Mouse (Mus musculus): Measurements from ENCODE around the gene Mrnip. TPM values are rescaled to one million over a fixed set of nuclear protein-coding genes. Genes with fewer than 3 reads are reported as not detected.
"Not testable (repeated sequence)": the region's sequence is repeated elsewhere in the genome, so short reads cannot be mapped to it uniquely, and the experiment has no call there.

The Mrnip gene
- 10.5 and 13.0 TPM in 2 replicates for polyA plus RNA-seq (2015; fragmentation: Nextera tagmentation; extraction: Ambion mirVana)

DNA sequence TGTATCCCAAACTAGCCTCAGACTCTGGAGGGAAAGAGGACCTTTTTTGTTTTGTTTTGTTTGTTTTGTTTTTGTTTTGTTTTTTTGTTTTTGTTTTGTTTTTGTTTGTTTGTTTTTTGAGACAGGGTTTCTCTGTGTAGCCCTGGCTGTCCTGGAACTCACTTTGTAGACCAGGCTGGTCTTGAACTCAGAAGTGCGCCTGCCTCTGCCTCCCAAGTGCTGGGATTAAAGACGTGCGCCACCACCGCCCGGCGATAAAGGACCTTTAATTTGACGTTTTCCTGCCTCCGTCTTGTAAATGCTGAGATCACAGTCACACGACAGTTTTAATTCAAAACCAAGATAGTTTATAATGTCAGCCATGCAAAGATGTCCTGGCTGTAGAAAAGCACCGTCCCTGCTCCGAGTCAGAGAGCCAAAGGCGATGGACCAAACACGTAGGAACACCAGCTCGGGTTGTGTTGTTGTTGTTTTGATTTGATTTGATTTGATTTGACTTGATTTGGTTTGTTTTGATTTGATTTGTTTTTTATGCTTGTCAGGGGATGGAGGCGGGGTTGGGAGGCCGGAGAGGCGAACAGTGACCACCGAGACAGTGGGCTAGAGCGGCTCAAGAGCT is at the start of gene Mrnip:
Gene Mrnip (plus strand): TSS at position 334 of the 619 bp plus-strand sequence.
- Histone ChIP-seq H3K9ac (peak within 1 kb of the TSS; percentile 78), H3K27ac (peak within 1 kb of the TSS; percentile 54), H3K4me3 (replicated peaks) (peak within 1 kb of the TSS; percentile 71), H3K4me2 (peak within 1 kb of the TSS; percentile 84)
- ATAC-seq (ENCODE audit: insufficient read depth, low FRiP score, low read depth): 0 out of 2 replicates have a peak, but pooled peaks have one; percentile 0
- not testable (repeated sequence) for H3K27me3 ChIP-seq (replicated peaks); H3K36me3 ChIP-seq; H3K4me1 ChIP-seq; H3K9me3 ChIP-seq
- 6% methylated on average over 19 of the region's 19 CpGs for WGBS

DNA sequence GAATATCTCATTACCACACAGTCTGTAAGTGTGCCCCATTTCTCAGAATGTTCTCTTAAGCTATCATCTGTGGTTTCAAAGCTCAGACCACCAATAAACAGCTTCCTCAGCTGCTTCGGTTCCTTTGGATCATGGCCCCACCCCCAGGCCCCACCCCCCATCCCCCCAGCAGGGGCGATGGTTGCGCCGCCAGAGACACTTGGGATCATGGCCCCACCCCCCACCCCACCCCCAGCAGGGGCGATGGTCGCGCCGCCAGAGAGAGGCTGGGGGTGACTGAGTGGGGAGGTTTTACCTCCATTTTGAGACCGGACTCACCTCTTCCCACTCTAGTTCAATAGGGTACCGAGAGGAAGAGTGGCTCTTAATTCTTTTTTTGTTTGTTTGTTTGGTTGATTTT is 46.5 kb upstream of the Mrnip start:
- WGBS: 3% methylated on average over 10 of the region's 10 CpGs

DNA sequence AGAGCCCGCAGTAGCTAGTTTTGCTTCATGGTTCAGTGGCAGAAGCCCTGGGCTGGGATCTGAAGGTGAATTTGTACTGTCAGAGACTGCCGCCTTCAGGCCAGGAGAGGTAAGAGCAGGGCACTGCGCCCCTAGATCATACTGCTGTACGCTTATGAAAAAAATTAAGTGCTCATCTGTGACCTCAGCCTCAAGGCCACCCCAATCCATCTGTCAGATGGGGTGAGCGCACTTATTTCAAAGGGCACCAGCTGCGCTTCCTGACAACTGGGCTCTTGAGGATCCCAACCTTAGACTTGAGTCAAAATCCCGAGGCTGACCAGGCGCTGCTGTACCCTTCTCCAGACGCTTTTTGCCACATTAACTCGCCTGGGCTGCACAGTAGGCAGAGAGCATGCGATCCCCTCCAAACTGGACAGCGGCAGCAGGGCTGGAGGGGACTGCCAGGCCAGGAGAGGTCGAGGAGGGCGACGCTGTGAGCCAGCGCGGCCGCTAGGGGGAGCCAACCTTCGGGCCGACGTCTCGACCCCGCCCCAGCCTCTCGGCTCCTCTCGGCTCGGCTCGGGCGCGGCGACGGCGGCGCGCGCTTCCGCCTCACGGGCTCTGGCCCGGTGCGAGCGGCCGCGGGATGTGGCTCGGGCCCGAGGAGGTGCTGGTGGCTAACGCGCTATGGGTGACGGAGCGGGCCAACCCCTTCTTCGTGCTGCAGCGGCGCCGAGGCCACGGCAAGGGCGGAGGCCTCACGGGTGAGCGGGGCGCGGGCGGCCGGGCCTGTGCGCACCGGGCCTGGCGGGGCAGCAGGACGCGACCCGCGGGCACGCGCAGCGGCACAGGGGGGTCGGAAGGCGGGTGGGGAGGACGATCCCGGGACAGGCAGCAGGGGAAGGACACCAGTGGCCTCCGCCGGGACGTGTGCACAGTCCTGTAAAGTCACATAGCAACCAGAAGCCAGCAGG is 43.2 kb upstream of the Mrnip start, which contains the start of gene Tbc1d9b:
Gene Tbc1d9b (plus strand): TSS at position 586 of the 956 bp plus-strand sequence.
- ATAC-seq (ENCODE audit: insufficient read depth, low FRiP score, low read depth): peak; percentile 90
- Histone ChIP-seq H3K4me1 (peaks cover 15% of the 10 kb centered on the region), H3K4me3 (replicated peaks) (peak within 1 kb of the TSS; percentile 88), H3K36me3 (peaks cover 3% of the 10 kb centered on the region; the same call in 1 of the 2 replicates), H3K9ac (peak within 1 kb of the TSS; percentile 99), H3K9me3 (no peaks in the 10 kb centered on the region), H3K4me2 (peak within 1 kb of the TSS; percentile 95), H3K27me3 (replicated peaks) (no peaks in the 10 kb centered on the region), H3K27ac (peak within 1 kb of the TSS; percentile 84)
- under 1% methylated on average over 71 of the region's 77 CpGs for WGBS

More for the DNA sequence above, 46.5 kb upstream of the Mrnip start:
- no peak for ATAC-seq (ENCODE audit: insufficient read depth, low FRiP score, low read depth)
- H3K4me2 ChIP-seq: peak overlapping the region; percentile 41
- H3K27ac ChIP-seq: no peak overlapping the region
- no peak overlapping the region for H3K4me3 ChIP-seq (replicated peaks)
- peaks cover 15% of the 10 kb centered on the region for H3K4me1 ChIP-seq
- H3K36me3 ChIP-seq: no peaks in the 10 kb centered on the region
- no peak overlapping the region for H3K9ac ChIP-seq
- H3K9me3 ChIP-seq: no peaks in the 10 kb centered on the region
- H3K27me3 ChIP-seq (replicated peaks): no peaks in the 10 kb centered on the region

DNA sequence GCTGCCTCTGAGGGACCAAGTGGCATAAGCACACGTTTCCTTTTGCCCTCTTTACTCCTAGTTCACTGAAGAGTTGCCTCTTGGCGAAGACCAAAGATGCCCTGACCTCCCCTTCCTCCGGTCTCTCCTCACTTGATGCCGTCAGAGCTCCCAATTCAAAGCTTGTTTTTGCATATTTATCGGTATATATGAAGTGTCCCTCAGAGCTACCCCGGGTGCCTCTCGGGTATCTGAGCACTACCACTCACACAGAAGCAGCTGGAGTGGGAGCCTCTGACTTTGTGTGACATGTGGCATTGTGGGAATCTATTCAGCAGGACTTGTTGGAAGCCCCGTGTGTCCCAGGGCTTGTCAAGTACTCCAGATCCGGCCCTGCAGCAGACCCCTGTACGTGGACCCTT is 42.4 kb upstream of the Mrnip start:
- Histone ChIP-seq H3K4me3 (replicated peaks) (peak overlapping the region; percentile 88), H3K9me3 (no peaks in the 10 kb centered on the region), H3K27ac (peak overlapping the region; percentile 84), H3K27me3 (replicated peaks) (no peaks in the 10 kb centered on the region), H3K4me2 (peak overlapping the region; percentile 95), H3K4me1 (peaks cover 15% of the 10 kb centered on the region), H3K36me3 (peaks cover 7% of the 10 kb centered on the region), H3K9ac (peak overlapping the region; percentile 99)
- no peak; the same call in 1 of the 2 replicates for ATAC-seq (ENCODE audit: insufficient read depth, low FRiP score, low read depth)
- WGBS: 10% methylated on average over 10 of the region's 10 CpGs

DNA sequence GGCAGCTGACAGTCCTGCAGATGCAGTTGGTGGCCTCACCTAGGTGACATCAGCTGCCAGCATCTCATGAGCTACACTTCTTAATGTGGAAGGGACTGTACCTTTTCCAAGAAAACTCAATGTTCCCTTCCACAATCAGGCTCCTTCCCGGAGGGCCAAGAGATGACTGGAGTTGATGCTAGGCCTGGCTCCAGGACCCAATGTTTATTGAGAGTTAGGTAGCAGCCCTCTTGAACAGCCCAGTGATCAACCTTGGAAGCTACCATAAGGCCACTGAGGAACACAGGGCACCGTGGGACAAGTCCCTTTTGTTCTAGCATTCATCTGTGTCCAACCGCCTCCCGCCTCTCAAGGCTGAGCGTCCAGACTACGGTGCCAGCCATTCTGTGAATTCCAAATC is 42.0 kb upstream of the Mrnip start:
- Histone ChIP-seq H3K27ac (0 out of 2 replicates have a peak overlapping the region, but pooled peaks have one; percentile 84), H3K4me2 (peak overlapping the region; percentile 95), H3K4me1 (peaks cover 15% of the 10 kb centered on the region), H3K9me3 (no peaks in the 10 kb centered on the region), H3K4me3 (replicated peaks) (peak overlapping the region; percentile 88), H3K36me3 (peaks cover 11% of the 10 kb centered on the region), H3K9ac (peak overlapping the region; percentile 99; the same call in 1 of the 2 replicates), H3K27me3 (replicated peaks) (no peaks in the 10 kb centered on the region)
- WGBS: 87% methylated on average over 6 of the region's 6 CpGs
- no peak for ATAC-seq (ENCODE audit: insufficient read depth, low FRiP score, low read depth)

DNA sequence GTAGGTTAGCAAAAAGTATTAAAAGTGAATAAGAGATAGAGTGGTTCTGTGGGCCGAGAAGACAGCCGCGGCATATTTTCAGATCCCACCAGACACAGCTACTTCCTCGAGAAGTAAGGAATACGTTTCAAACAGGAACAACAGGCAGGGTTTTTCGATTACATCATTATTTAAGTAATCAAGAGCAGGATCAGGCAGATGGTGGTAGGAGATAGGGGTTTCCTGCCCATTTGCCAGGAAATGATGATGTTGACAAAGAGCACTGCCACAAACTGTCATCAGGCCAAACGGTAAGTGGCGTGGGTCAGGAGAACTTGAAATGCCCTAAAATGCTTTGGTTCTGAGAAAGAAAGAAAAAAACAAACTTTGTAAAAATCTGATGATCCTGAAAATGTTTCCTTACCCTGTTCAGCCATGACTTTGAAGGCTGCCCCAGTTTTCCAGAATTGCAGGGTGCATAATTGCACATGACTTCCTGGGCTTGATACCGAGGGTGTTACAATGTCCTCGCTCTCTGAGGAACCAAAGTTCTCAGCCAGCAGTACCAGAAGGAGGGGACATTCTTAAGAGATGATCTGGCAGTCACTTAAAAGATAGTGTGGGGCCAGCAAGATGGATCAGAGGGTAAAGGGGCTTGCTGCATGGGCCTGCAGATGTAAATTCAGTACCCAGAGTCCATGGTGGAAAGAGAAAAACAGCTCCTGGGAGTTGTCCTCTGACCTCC is 39.9 kb upstream of the Mrnip start:
- Histone ChIP-seq H3K27ac (no peak overlapping the region), H3K4me1 (peaks cover 13% of the 10 kb centered on the region; the same call in 1 of the 2 replicates), H3K36me3 (peaks cover 27% of the 10 kb centered on the region), H3K9me3 (no peaks in the 10 kb centered on the region), H3K27me3 (replicated peaks) (no peaks in the 10 kb centered on the region), H3K9ac (no peak overlapping the region), H3K4me3 (replicated peaks) (no peak overlapping the region), H3K4me2 (no peak overlapping the region)
- no peak for ATAC-seq (ENCODE audit: insufficient read depth, low FRiP score, low read depth)
- 63% methylated on average over 10 of the region's 10 CpGs for WGBS

DNA sequence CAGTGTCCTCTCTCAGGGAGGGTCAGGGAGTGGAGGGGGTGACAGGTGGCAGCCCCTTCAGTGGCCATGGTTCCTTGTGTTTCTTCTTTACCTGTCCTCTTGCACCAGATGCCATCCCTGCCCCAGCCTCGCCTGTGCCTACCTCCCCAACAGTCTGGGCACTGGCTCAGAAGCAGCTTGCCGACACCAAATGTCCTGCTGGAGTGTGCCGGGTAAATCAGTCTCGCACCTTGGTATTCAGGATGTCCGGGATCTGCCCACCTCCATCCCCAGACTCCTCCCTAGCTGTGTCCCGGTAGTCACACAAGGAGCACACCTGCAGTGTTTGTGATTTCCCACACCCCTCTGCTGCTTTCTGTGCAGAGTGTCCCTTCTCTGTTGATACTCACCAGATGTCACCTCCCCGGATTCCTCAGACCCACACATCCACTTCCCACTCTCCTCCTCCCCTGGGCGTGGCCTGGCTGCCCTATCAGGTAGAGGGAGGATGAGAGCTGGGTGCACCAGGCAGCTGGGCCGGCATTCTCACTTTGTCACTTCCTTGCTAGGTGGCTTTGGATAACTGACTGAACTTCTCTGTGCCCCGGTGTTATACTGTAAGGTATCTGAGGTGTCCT is 35.9 kb upstream of the Mrnip start:
- H3K4me1 ChIP-seq: no peaks in the 10 kb centered on the region
- 55% methylated on average over 10 of the region's 10 CpGs for WGBS
- no peak overlapping the region for H3K4me2 ChIP-seq
- H3K9me3 ChIP-seq: no peaks in the 10 kb centered on the region
- no peak overlapping the region for H3K27ac ChIP-seq
- H3K4me3 ChIP-seq (replicated peaks): no peak overlapping the region
- ATAC-seq (ENCODE audit: insufficient read depth, low FRiP score, low read depth): 0 out of 2 replicates have a peak, but pooled peaks have one; percentile 38
- no peaks in the 10 kb centered on the region for H3K27me3 ChIP-seq (replicated peaks)
- peaks cover 53% of the 10 kb centered on the region for H3K36me3 ChIP-seq
- H3K9ac ChIP-seq: no peak overlapping the region

DNA sequence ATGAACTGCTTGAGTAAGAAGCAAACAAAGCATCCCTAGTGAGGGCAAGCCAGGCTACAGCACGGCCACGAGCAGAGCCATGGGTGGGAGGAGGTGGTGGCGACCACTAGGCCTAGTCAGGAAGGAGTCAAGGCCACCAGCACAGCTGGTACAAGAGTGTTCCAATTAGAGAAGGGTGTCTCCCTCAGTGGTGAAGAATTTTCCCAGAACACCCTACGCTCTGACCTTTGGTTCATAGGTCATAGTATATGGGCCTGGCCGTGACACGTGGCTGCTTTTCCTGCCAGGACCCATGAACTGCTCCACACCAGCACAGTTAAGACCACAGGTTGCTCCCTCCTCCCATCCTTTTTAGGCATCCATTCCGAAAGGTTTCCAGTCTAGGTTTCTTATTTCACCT is 34.7 kb upstream of the Mrnip start:
- Histone ChIP-seq H3K27ac (no peak overlapping the region), H3K4me3 (replicated peaks) (no peak overlapping the region), H3K36me3 (peaks cover 53% of the 10 kb centered on the region), H3K4me2 (no peak overlapping the region), H3K9ac (no peak overlapping the region), H3K9me3 (no peaks in the 10 kb centered on the region), H3K27me3 (replicated peaks) (no peaks in the 10 kb centered on the region), H3K4me1 (no peaks in the 10 kb centered on the region)
- 72% methylated on average over 7 of the region's 7 CpGs for WGBS
- no peak for ATAC-seq (ENCODE audit: insufficient read depth, low FRiP score, low read depth)

DNA sequence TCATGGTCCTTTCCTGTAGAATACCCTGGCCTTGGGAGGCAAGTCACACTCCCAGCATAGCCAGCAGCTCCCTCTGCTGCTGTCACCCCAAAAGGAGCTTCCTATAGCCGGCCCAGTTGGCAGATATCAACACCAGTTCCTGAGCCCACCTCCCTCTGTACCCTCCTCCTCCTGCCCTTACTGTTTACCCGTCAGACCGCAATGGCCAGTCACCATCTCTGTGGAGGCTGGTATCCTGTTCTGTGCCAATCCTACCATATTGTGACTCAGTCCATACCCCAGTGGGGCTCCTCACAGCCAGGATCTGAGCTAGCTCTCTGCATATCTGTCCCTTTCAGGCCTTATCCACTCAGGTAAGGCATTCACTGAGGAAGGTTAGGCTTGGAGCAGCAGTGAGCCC is 28.7 kb upstream of the Mrnip start:
- peaks cover 59% of the 10 kb centered on the region for H3K36me3 ChIP-seq
- no peak for ATAC-seq (ENCODE audit: insufficient read depth, low FRiP score, low read depth)
- H3K9ac ChIP-seq: no peak overlapping the region
- no peaks in the 10 kb centered on the region for H3K27me3 ChIP-seq (replicated peaks)
- H3K9me3 ChIP-seq: no peaks in the 10 kb centered on the region
- WGBS: 90% methylated on average over 3 of the region's 3 CpGs
- no peak overlapping the region for H3K4me2 ChIP-seq
- H3K4me3 ChIP-seq (replicated peaks): no peak overlapping the region
- H3K4me1 ChIP-seq: no peaks in the 10 kb centered on the region
- no peak overlapping the region for H3K27ac ChIP-seq

DNA sequence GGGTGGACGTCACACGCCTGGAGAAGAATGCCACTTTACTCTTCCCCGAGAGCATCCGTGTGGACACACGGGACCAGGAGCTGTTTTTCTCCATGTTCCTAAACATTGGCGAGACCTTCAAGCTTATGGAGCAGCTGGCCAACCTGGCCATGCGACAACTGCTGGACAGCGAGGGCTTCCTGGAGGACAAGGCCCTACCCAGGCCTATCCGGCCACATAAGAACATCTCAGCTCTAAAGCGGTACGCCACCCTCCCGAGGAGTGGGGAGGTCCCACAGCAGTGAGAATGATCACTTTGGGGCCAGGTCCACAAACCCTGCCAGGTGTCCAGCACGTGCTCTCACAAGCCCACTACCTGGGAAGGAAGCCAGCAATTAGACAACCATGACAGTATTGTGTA is 28.1 kb upstream of the Mrnip start:
- 94% methylated on average over 13 of the region's 13 CpGs for WGBS
- H3K4me2 ChIP-seq: no peak overlapping the region
- H3K9ac ChIP-seq: no peak overlapping the region
- no peaks in the 10 kb centered on the region for H3K9me3 ChIP-seq
- H3K27ac ChIP-seq: no peak overlapping the region
- H3K36me3 ChIP-seq: peaks cover 56% of the 10 kb centered on the region
- no peaks in the 10 kb centered on the region for H3K4me1 ChIP-seq
- no peak for ATAC-seq (ENCODE audit: insufficient read depth, low FRiP score, low read depth)
- no peak overlapping the region for H3K4me3 ChIP-seq (replicated peaks)
- H3K27me3 ChIP-seq (replicated peaks): no peaks in the 10 kb centered on the region

DNA sequence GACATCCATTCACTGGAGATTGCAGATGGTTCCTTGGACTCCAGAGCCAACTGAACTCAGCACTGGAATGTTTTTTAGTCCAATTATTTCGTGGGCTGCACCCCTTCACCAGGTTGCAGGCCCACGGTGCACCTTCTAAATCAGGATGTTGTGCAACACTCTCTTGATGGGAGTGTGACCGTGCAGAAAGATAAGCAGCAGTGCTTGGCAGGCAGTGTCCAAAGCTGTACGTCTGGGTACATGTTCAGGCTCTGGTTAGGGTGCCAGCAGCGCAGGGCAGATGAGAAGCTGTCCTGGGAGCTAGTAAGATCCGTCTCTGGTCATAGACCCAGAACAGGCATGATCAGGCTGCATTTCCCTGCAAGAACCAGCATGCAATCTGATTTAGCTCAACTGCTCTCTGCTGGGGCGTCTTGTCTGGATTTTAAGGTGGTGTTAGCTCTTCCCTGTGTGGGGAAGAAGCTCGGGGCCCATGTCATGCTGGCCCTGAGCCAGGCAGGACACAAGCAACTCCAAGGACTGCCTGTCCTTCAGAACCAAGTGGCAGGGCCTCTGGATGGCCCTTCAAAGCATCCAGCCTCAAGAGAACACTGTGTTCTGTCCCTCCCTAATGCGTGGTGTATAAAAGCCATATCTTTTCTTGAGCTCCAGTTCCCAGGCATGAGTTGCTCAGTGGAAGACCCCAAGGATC is 26.8 kb upstream of the Mrnip start:
- 82% methylated on average over 9 of the region's 9 CpGs for WGBS
- no peak for ATAC-seq (ENCODE audit: insufficient read depth, low FRiP score, low read depth)
- H3K4me2 ChIP-seq: no peak overlapping the region
- H3K9me3 ChIP-seq: no peaks in the 10 kb centered on the region
- H3K4me3 ChIP-seq (replicated peaks): no peak overlapping the region
- H3K36me3 ChIP-seq: peaks cover 59% of the 10 kb centered on the region
- H3K9ac ChIP-seq: no peak overlapping the region
- H3K27me3 ChIP-seq (replicated peaks): no peaks in the 10 kb centered on the region
- H3K4me1 ChIP-seq: no peaks in the 10 kb centered on the region
- no peak overlapping the region for H3K27ac ChIP-seq
